Mouse (Mus musculus) limb, embryonic 12.5 days (tissue): ENCODE measurements around the gene Dlk2. TPM values are rescaled to one million over a fixed set of nuclear protein-coding genes. Genes with fewer than 3 reads are reported as not detected.

ENCODE experiments used
- ATAC-seq: fragments of 200-750 bp; cut with Nextera tagmentation; 2 replicates; pipeline ENCODE4 v1.8.0; 2017; ENCODE audit warnings: low read depth, moderate TSS enrichment; ENCODE audit not compliant: insufficient number of reproducible peaks, insufficient read depth, low FRiP score, low TSS enrichment
- H3K27ac ChIP-seq: fragments of 300-500 bp; sonication (generic); 2 replicates; pipeline ENCODE4 v1.5.1; 2016; ENCODE audit warnings: mild to moderate bottlenecking, moderate library complexity
- H3K27me3 ChIP-seq: fragments of 300-500 bp; sonication (generic); 2 replicates; pipeline ENCODE4 v1.6.1; 2016; ENCODE audit warnings: mild to moderate bottlenecking, moderate library complexity
- H3K36me3 ChIP-seq: fragments of 300-500 bp; sonication (generic); 2 replicates; pipeline ENCODE4 v1.6.1; 2016; ENCODE audit warnings: mild to moderate bottlenecking, moderate library complexity
- H3K4me1 ChIP-seq: fragments of 300-500 bp; sonication (generic); replicated peaks from 2 replicates; pipeline ENCODE4 v1.6.1; 2016
- H3K4me2 ChIP-seq: fragments of 300-500 bp; sonication (generic); 2 replicates; pipeline ENCODE4 v1.6.1; 2016; ENCODE audit warnings: mild to moderate bottlenecking, moderate library complexity
- H3K4me3 ChIP-seq: fragments of 300-500 bp; sonication (generic); replicated peaks from 2 replicates; pipeline ENCODE4 v1.5.1; 2016; ENCODE audit warnings: mild to moderate bottlenecking
- H3K9ac ChIP-seq: fragments of 300-500 bp; sonication (generic); replicated peaks from 2 replicates; pipeline ENCODE4 v1.6.1; 2016; ENCODE audit warnings: mild to moderate bottlenecking, moderate library complexity
- H3K9me3 ChIP-seq: fragments of 300-500 bp; sonication (generic); 2 replicates; pipeline ENCODE4 v1.6.1; 2016; ENCODE audit warnings: mild to moderate bottlenecking, moderate library complexity
- WGBS: fragments of 180-500 bp; shearing (Covaris S2); methylation state at CpG from one replicate; pipeline ENCODE4 v1.1.7; 2016; 5-methylcytosine and 5-hydroxymethylcytosine counted together
- polyA plus RNA-seq: library from polyadenylated mRNA; unstranded; fragments of >200 nt; fragmentation: Nextera tagmentation; extraction: Ambion mirVana; gene quantifications from 2 replicates; pipeline ENCODE4 v1.2.1, GENCODE M21; 2016

Gene Dlk2
- polyA plus RNA-seq, 1 experiment from 2014 or later = 3.8 TPM

DNA sequence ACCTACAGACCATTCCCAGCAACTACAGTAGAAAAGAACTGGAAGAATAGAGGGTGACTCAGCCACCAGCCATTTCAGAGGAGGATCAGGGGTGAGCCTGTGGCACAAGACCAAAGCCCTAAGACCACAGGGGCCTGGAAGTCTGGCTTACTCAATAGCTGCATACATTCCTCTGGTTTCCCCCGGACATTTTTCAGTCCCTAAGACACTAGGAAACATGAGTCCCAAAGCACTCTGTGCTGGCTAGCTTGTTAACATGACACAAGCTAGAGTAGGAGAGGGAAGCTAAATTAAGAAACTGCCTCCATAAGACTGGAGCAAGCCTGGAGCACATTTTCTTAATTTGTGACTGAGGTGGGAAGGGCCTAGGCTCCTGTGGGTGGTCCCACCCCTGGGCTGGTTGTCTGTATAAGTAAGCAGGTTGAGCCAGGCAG lies 23.4 kb upstream of the Dlk2 start:
- H3K36me3 ChIP-seq = peaks cover 85% of the 10 kb centered on the region
- no peaks in the 10 kb centered on the region for H3K9me3 ChIP-seq
- H3K9ac ChIP-seq = no peak overlapping the region
- H3K27me3 ChIP-seq = no peaks in the 10 kb centered on the region
- H3K4me3 ChIP-seq = no peak overlapping the region
- WGBS = 61% methylated on average over 1 of the region's 1 CpGs
- no peak overlapping the region for H3K4me2 ChIP-seq
- H3K4me1 ChIP-seq = peaks cover 28% of the 10 kb centered on the region
- H3K27ac ChIP-seq = peak overlapping the region; percentile 24; the same call in 1 of the 2 replicates
- no peak for ATAC-seq

DNA sequence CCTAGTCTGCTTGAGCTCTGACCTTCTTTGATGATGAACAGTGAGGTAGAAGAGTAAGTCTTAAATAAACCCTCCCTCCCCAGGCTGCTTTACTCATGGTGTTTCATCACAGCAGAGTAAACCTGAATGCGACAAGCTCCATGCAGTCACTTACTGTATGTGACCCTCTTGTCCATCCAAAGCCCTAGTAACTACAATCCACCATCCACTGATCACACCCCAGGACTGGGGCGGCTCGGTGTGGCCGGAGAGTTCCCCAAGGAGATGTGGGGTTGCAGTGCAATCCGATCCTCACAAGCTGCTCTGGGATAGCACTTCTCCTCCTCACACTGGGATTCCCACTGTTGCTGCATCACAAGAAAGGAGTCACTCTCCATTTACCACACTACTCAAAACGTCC lies 22.8 kb upstream of the Dlk2 start:
- Histone ChIP-seq H3K36me3 (peaks cover 85% of the 10 kb centered on the region), H3K9ac (no peak overlapping the region), H3K4me1 (peaks cover 28% of the 10 kb centered on the region), H3K27me3 (no peaks in the 10 kb centered on the region), H3K4me2 (no peak overlapping the region), H3K4me3 (no peak overlapping the region), H3K9me3 (no peaks in the 10 kb centered on the region), H3K27ac (0 out of 2 replicates have a peak overlapping the region, but pooled peaks have one; percentile 24)
- ATAC-seq = no peak
- 55% methylated on average over 6 of the region's 6 CpGs for WGBS

DNA sequence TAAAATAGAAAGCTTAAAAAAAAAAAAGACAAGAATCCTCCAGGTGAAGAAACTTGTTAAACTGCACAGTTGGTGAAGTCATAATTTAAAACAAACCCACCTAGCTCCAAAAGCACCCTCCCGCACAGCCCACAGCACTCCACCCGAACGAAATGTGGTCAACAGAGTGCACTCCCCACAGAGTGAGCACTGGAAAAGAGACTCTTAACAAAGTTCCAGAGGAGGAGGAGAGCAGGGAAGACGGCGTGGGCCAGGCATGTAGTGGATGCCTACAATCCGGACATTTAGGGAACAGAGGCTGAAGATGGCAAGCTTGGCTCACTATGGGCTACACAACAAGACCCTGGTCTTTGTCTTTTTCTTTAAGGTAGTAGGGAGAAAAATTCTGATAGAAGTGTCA lies 22.2 kb upstream of the Dlk2 start:
- 85% methylated on average over 6 of the region's 6 CpGs for WGBS

GRCm38 (mm10) chr17:46275506-46275905 lies 21.7 kb upstream of the Dlk2 start:
- no peak for ATAC-seq
- no peak overlapping the region for H3K27ac ChIP-seq
- 94% methylated on average over 10 of the region's 10 CpGs for WGBS

More for the DNA sequence above, 22.2 kb upstream of the Dlk2 start:
- H3K27me3 ChIP-seq = no peaks in the 10 kb centered on the region
- no peak overlapping the region for H3K4me2 ChIP-seq
- no peak overlapping the region for H3K27ac ChIP-seq
- peaks cover 84% of the 10 kb centered on the region for H3K36me3 ChIP-seq
- no peak overlapping the region for H3K9ac ChIP-seq
- H3K9me3 ChIP-seq = no peaks in the 10 kb centered on the region
- H3K4me3 ChIP-seq = no peak overlapping the region
- H3K4me1 ChIP-seq = peaks cover 28% of the 10 kb centered on the region
- ATAC-seq = no peak

DNA sequence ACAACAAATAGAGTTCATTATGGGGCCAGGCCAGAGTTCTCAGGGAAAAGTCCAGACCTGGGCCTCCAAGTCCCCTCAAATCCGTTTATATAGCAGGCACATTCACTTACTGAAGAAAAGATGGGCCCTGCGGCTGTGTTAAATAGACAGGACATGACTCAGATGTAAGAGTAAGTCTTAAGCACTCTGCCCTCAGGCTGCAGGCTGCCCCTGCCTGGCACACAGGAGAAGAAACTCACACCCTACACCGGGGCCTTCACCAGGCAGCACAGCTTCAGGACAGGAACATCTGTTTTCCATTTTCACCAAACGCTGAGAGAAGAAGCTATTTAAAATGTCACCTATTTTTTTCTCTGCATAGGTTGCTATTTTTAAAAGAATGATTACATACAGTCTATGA lies 19.6 kb upstream of the Dlk2 start:
- Histone ChIP-seq H3K27ac (peak overlapping the region; percentile 41; the same call in 1 of the 2 replicates), H3K9me3 (no peaks in the 10 kb centered on the region), H3K9ac (peak overlapping the region; percentile 34; the same call in 1 of the 2 replicates), H3K27me3 (no peaks in the 10 kb centered on the region), H3K4me3 (no peak overlapping the region), H3K4me2 (peak overlapping the region; percentile 3; the same call in 1 of the 2 replicates), H3K36me3 (peaks cover 71% of the 10 kb centered on the region), H3K4me1 (peaks cover 43% of the 10 kb centered on the region)
- no peak for ATAC-seq
- 12% methylated on average over 4 of the region's 4 CpGs for WGBS

More at GRCm38 (mm10) chr17:46275506-46275905, 21.7 kb upstream of the Dlk2 start:
- no peak overlapping the region for H3K9ac ChIP-seq
- no peaks in the 10 kb centered on the region for H3K27me3 ChIP-seq
- peaks cover 84% of the 10 kb centered on the region for H3K36me3 ChIP-seq
- no peaks in the 10 kb centered on the region for H3K9me3 ChIP-seq
- H3K4me1 ChIP-seq = peaks cover 28% of the 10 kb centered on the region
- no peak overlapping the region for H3K4me2 ChIP-seq
- no peak overlapping the region for H3K4me3 ChIP-seq

DNA sequence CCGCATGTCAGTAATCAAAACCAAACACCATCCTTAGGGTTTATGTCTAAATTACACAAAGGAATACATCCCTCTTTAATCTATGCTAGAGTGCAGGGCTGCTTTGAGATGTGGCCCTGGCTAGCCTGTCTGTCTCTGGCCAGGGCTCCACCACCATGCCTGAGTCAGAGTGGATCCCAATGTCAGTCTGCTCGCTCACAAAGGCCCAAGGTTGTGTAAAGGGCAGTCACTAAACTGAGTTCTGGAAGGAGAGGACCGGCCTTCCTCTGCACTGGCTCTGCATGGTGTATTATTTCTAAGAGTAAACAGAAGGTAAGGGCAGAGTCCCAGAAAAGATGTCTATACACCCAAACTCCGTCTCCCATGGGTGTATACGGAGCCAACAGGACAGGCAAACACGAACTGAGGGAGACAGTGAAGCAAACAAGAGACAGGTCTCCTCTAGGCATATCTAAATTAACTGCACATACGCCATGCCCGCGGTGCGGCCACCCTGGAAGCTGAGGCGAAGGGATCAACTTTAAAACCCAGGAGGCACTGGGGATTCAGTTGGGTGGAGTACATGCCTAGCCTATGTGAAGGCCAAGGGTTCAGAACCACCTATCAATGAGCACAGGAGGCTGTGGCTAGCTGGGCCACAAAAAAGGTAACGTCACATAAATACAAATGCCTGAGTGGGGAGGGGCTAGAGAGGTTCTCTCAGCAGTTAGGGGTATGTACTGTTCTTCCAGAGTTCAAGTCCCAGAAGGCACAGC lies 19.0 kb upstream of the Dlk2 start:
- Histone ChIP-seq H3K27me3 (no peaks in the 10 kb centered on the region), H3K9ac (no peak overlapping the region; the same call in 1 of the 2 replicates), H3K4me3 (no peak overlapping the region), H3K4me1 (peaks cover 43% of the 10 kb centered on the region), H3K27ac (peak overlapping the region; percentile 68; the same call in 1 of the 2 replicates), H3K4me2 (no peak overlapping the region), H3K36me3 (peaks cover 65% of the 10 kb centered on the region), H3K9me3 (no peaks in the 10 kb centered on the region)
- no peak for ATAC-seq
- 71% methylated on average over 12 of the region's 12 CpGs for WGBS

DNA sequence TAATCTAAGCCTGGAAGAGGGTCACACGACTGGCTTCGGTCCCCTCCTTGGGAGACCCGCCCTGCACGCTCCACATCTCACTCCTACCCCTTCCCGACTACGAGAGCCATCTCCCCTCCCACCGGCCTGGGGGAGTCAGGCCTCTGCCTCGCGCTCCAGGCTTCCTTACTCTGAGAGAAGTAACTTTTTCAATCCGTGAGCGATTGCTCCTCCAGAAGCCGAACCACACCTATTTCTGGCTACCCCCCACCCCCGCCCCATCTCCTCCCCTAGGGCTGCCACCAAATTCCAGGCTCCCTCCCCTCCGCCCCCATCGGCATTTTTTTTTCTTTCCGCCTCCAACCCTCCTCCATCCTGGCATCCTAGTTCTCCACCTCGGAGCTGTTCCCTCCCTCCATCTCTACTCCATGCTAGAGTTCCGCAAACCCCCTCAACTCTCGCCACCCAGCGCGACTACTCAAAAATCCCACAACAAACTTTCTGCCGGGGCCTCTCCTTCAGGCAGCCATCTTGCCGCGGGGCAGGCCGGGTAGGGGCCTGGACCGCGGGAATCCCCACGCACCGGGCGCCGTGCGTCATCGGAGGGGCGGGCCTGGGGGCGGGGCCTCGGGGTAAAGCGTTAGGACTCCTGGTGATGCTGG lies 14.6 kb upstream of the Dlk2 start, which contains the start of gene Tjap1:
TSS of gene Tjap1 (minus strand) at position 544 of the 641 bp plus-strand sequence.
- H3K9me3 ChIP-seq = no peaks in the 10 kb centered on the region
- under 1% methylated on average over 37 of the region's 37 CpGs for WGBS
- H3K4me3 ChIP-seq = peak within 1 kb of the TSS; percentile 74
- H3K27ac ChIP-seq = peak within 1 kb of the TSS; percentile 96
- H3K36me3 ChIP-seq = peaks cover 33% of the 10 kb centered on the region
- H3K4me2 ChIP-seq = peak within 1 kb of the TSS; percentile 90
- H3K9ac ChIP-seq = peak within 1 kb of the TSS; percentile 84
- H3K27me3 ChIP-seq = no peaks in the 10 kb centered on the region; the same call in 1 of the 2 replicates
- ATAC-seq = peak; percentile 94
- H3K4me1 ChIP-seq = peaks cover 40% of the 10 kb centered on the region

GRCm38 (mm10) chr17:46283140-46283539 lies 14.1 kb upstream of the Dlk2 start:
- Histone ChIP-seq H3K4me3 (peak overlapping the region; percentile 74), H3K9me3 (no peaks in the 10 kb centered on the region), H3K9ac (no peak overlapping the region), H3K4me2 (peak overlapping the region; percentile 90), H3K27ac (peak overlapping the region; percentile 96), H3K27me3 (no peaks in the 10 kb centered on the region; the same call in 1 of the 2 replicates), H3K4me1 (peaks cover 40% of the 10 kb centered on the region), H3K36me3 (peaks cover 30% of the 10 kb centered on the region)
- ATAC-seq = peak; percentile 30; the same call in 1 of the 2 replicates
- WGBS = 24% methylated on average over 9 of the region's 9 CpGs

DNA sequence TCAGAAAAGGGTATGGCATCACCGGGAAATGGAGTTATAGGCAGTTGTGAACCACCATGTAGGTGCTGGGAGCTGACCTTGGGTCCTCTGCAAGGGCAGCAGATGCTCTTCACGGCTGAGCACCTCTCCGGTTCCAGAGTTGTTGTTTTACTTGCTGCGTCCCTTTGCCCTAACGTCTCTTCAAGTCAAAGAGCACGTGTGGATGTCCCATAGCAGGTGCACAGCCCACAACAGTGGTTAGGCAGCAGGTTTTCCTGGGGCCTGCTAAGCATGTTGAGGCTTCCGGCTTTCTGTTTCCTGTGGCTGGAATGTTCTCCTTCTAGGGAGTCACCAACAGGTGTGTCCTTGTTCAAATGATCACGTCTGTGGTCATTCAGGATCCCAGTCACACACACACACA lies 13.3 kb upstream of the Dlk2 start:
- H3K4me3 ChIP-seq = no peak overlapping the region
- 86% methylated on average over 8 of the region's 8 CpGs for WGBS
- H3K4me1 ChIP-seq = peaks cover 37% of the 10 kb centered on the region
- H3K9ac ChIP-seq = no peak overlapping the region
- no peak for ATAC-seq
- no peaks in the 10 kb centered on the region for H3K9me3 ChIP-seq
- H3K4me2 ChIP-seq = no peak overlapping the region
- H3K27ac ChIP-seq = no peak overlapping the region
- H3K27me3 ChIP-seq = no peaks in the 10 kb centered on the region; the same call in 1 of the 2 replicates
- peaks cover 22% of the 10 kb centered on the region for H3K36me3 ChIP-seq

DNA sequence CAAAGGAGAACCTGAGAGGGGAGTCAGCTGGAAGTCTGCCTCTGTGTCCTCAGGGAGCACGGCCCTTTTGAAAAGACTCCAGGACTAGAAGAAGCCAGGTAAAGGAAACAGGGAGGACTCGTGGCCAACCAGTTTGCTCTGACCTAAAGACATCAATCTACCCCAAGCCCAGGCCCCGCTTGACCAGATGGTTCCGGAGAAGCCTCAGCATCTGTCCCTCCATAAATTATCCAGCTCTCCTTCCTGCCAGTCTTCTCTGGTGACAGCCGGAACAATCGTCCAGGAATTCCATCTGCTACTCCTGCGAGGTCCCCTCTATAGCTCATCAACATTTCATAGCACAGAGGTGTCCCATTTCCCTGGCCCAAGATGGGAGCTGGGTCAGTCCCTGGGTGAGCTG lies 12.6 kb upstream of the Dlk2 start:
- Histone ChIP-seq H3K36me3 (peaks cover 15% of the 10 kb centered on the region), H3K9ac (no peak overlapping the region), H3K27me3 (no peaks in the 10 kb centered on the region; the same call in 1 of the 2 replicates), H3K27ac (no peak overlapping the region), H3K4me3 (no peak overlapping the region), H3K4me2 (no peak overlapping the region), H3K4me1 (peaks cover 37% of the 10 kb centered on the region), H3K9me3 (no peaks in the 10 kb centered on the region)
- no peak for ATAC-seq
- WGBS = 44% methylated on average over 7 of the region's 7 CpGs

DNA sequence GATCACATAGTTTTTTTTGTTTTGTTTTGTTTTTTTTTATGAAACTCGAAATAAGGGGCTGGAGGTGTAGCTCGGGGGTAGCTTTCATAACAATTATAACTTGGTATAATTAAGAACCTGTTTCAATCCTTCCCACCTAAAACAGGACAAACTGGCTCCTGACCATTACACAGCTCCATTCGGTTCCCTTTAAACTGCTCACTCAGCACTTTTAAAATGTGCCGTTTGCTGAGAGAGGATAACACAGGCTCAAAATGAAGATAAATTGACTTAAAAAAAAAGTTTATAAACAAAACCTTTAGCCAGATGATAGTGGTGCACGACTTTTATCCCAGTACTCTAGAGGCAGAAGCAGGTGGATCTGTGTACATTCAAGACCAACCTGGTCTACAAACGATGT lies 11.8 kb upstream of the Dlk2 start:
- no peak overlapping the region for H3K4me3 ChIP-seq
- ATAC-seq = no peak
- no peak overlapping the region for H3K9ac ChIP-seq
- no peak overlapping the region for H3K27ac ChIP-seq
- peaks cover 37% of the 10 kb centered on the region for H3K4me1 ChIP-seq
- H3K27me3 ChIP-seq = no peaks in the 10 kb centered on the region; the same call in 1 of the 2 replicates
- no peaks in the 10 kb centered on the region for H3K9me3 ChIP-seq
- peaks cover 8% of the 10 kb centered on the region; the same call in 1 of the 2 replicates for H3K36me3 ChIP-seq
- 70% methylated on average over 6 of the region's 6 CpGs for WGBS
- H3K4me2 ChIP-seq = no peak overlapping the region
